Mouse (Mus musculus): ENCODE results near the gene S100a10. TPM values are rescaled to one million over a fixed set of nuclear protein-coding genes. Genes with fewer than 3 reads are reported as not detected.

S100a10 gene
- total RNA-seq, 2 experiments from 2014 or later: 66.3 to 71.8 TPM

DNA sequence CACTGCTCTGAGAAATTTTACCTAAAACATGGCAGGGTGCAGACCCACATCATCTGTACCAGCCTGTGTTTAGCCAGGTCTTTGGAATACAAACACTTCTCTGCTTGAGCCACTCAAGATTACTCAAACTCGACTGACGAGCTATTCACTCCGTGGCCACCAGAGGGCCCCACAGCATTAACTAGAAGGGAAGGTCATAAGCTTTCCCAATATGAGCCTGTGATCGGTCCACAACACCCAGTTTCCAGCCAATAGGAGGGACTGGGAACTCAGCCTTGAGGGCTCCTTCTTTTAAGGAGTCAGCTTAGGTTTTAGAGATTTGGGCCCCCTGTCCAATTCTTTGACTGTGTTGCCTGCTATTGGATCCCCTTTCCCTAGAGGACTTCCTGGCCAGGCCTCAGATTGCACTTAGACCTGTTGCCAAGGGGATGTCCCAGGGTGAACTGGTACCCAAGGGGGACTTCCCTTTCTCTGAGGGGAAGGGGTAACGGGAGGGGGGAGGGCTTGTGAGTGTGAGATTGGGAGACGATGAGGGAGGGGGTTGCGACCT is 7.7 kb upstream of the S100a10 start:
- peak; percentile 85 to 87 for DNase-seq (ENCODE audit: low spot score in 2 of 2)

GRCm38 (mm10) chr3:93547749-93548540 is 6.9 kb upstream of the S100a10 start:
- DNase-seq (ENCODE audit: low spot score in 2 of 2): no peak

DNA sequence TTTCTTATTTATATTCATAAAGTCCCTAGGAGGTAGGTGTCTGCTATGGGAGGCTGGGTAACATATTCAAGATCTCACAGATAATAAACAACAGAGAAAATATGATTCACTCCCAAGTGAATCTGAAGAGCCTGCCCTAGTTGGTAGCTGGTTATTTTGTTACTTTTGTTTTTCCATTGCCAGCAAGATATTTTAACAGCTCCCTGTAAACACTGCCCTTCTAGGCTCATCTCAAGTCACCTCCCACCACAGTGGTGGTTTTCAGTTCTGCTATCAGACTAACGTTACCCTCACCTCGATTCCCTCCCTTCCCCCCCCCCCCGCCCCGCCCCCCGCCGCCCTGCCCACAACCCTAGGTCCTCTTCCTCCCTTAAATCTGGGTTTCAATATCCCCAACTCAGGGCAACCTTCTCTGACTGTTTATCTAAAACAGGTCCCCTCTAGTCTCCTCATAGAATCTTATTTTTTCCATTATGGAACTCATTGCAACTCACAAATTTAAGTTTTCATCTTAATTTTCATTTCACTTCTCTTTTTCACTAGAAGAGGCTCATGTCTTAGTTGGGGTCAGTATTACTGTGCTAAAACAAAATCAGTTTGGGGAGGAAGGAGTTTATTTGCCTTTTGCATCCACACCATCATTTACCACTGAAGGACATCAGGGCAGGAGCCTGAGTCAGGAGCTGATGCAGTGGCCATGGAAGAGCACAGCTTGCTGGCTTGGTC is 6.2 kb upstream of the S100a10 start:
- DNase-seq (ENCODE audit: low spot score in 2 of 2): no peak

GRCm38 (mm10) chr3:93549986-93550385 is 4.9 kb upstream of the S100a10 start:
- no peak for DNase-seq (ENCODE audit: low spot score in 2 of 2)

DNA sequence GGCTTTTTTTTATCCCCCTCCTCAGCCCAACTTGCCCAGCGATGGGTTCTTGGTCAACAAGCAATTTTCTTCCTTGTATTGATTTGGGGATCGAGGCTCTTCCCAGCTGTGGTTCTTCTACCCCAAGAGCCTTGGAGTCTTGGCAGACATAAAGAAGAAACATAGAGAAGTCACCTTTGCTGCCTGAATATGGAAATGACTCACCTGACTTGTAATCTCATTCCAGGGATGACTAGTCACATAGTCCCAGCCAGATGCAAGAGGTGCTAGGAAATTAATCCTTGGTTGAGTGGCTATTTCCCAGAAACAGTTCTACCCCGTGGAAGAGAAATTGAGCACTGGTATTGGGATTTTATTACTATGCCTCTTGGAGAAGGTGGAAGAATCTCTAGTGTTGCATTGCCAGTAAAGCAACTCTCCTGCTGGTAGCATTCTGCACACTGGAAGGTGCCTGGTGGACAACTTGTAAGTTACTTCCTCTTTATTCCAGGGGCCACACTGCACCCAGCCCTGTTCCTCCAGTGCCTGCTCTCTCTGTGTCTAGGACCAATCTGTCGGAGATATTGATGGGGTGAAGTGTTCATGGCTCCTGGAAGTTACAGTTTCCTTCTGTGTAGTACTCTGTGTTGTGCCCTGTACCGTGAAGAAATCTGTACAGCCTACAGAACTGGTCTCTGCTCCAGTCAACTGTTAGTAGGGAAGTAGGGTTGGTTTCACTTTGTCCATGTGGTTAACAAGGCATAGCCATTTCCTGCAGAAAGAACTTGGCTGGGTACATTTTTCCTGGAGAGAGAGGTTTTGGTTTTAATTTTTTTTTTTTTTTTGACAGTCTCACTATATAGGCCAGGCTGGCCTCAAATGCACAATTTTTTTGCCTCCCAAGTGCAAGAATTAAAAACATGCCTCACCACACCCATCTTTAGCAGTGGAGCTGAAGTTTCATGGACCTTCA is 2.7 kb upstream of the S100a10 start:
- DNase-seq (ENCODE audit: low spot score in 2 of 2): no peak

DNA sequence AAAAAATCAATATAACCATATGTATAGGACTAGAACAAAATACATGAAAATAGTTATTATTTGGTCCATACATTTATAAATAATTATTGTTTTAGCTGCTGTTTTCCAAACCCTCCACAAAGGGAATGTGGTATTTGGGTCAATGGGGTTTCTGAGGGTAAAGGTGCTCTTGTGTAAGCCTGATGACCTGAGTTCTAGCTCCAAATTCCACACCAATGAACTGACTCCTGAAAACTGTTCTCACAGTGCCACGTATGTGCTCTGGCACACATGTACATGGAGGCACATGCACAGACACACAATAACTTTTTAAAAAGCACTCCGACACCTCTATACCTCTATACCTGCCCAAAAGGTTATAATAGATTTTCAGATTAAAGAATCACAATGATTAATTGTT is 1.6 kb upstream of the S100a10 start:
- no peak for DNase-seq (ENCODE audit: low spot score in 2 of 2)

DNA sequence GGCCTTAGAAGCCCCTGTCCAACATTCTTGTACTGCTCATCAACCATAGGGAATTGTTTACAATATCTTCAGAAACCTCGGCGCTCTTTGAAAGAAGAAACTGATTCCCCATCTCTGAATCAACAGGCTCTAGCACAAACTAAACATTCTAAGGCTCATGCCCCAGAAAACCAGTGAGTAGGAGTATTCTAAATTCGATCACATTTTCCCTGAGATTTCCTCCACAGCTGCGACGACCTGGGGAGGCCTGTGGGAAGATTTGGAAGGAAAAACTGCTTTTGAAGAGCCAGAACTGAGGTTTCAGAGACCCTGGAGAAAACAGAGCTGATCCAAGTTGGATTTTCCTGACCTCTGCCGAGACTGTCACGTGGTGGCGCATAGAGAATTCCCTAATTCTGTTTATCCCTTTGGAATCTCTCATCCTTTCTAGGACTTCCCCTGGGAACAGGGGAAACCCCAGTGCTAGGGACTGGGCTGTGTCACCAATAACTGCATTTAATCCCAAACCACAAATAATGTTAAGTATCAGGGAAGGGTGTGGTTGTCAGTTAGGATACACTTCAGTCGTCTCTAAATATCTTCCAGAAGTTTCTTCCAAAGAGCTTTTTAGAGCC is 1.0 kb upstream of the S100a10 start:
- DNase-seq (ENCODE audit: low spot score in 2 of 2): no peak

- DNase-seq (ENCODE audit: low spot score in 2 of 2): no peak
These were observed 400 bp upstream of the S100a10 start for GRCm38 (mm10) chr3:93554379-93554980.

DNA sequence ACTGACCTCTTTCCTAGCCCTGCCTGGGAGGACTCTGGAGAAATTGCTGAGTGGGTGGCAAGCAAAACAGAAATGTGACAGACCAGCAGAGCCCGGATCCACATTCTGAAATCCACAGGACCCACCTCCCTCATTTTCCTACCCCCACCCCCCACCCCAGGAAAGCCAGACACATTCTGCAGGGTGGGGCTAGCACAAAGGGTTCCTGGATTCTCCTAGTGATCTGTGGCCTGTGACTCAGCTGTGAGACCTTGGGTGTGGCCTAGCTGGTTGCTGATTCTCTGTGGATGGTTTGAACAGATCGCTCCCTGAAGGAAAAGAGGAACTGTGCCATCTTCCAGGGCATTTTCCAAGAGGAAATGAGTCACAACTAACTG is 986 bp downstream of the S100a10 start:
- no peak for DNase-seq (ENCODE audit: low spot score in 2 of 2)

DNA sequence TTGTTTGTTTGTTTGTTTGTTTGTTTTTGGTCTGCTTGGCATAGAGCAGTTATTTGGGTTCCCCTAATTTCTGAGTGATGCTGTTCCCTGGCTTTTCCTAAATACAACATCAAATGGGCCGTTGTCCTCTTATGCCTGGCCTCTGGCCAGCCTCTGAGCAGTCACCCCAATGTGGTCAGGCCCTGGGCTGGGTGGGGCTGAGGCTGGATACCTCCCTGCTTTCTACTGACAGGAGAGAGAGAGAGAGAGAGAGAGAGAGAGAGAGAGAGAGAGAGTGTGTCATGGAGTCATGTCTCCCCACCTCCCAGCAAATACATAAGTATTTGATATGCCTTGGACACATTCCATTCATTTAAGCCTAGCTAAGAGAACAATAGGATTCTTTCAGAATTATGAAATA is 1.7 kb downstream of the S100a10 start:
- DNase-seq (ENCODE audit: low spot score in 2 of 2): no peak

GRCm38 (mm10) chr3:93557471-93557870 is 2.6 kb downstream of the S100a10 start:
- no peak for DNase-seq (ENCODE audit: low spot score in 2 of 2)

GRCm38 (mm10) chr3:93559961-93560360 is 5.1 kb downstream of the S100a10 start:
- no peak for DNase-seq (ENCODE audit: low spot score in 2 of 2)

DNA sequence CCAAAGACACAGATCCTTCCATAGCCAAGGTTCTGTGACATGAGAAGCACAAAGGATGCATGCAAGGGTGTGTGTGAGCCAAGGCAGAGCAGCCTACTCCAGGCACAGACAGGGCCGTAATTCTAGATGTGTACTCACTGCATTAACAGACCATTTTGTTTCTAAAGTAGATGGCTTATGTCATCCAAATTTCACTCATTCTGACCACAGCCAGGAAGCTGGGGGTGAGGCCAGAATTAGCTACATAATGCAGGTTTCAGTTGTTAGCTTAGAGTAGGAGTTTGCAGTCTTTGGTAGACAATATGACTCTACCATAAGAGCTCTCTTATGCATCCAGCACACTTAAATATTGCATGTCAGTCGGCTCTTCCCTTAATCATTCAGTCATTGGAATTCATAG is 7.5 kb downstream of the S100a10 start:
- DNase-seq (ENCODE audit: low spot score in 2 of 2): no peak

- no peak for DNase-seq (ENCODE audit: low spot score in 2 of 2)
These were observed 8.3 kb downstream of the S100a10 start for GRCm38 (mm10) chr3:93563216-93563615.

DNA sequence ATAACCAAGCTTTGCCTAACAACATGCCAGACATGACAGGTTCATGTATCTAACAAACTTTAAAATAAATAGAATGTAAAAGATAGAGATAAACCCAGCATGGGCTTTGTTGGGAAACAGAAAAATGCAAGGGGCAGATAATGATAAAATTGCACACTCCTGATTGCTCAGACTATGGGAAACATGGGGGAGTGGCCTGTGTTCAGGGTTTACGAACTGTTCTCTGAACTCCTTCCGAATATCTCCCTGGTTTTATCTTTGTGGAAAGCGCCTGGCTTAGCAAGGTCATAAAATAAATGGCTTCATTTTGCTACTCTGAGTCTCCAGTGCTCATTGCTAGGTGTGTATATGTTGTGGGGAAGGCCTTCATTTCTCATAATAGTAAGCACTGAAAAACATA is 12.0 kb downstream of the S100a10 start:
- DNase-seq (ENCODE audit: low spot score in 2 of 2): no peak

DNA sequence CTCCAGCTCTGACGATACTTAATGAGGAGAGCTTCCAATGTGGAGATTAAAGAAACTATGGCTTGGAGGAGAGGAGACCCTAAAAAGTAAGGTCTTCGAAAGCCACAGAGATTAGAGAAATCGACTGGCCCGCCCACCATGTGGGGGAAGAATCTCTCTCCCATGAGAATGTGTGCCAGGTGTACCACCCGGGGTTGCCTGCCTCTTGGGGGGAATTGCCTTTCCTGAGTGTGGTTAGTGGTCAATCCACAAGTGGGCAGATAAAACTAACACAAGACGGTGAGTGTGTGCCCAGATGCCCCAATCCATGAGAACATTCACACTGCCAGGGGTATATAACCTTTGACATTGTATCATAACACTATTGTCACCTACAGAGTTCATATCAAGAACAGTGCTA is 12.8 kb downstream of the S100a10 start:
- DNase-seq (ENCODE audit: low spot score in 2 of 2): no peak

DNA sequence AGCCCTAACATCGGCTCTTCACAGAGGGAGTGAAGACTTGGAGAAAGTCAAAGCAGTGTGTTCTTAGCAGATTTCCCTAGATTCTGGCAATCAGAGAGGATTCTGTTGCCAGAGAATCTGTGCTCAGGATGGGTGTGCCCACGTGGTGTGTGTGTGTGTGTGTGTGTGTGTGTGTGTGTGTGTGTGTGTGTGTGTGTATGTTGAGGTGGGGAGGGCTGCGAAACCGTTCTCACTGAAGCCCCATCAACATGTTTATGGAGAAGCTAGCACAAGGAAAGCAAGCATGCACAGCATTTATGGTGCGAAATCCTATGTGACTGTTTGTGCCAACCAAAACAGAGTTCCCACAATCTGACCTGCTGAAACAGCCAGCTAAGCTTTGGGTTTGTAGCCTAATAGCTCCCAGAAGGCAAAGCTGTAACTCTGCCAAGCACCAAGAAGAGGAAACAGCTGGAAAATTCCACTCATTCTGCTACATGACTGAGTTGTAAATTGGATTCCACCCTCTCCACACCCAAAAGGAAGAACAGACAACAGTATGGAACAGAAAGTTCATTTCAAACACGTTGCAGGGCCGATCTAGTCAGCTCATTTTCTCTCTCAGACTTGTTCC is 13.7 kb downstream of the S100a10 start:
- peak; percentile 37 to 38 for DNase-seq (ENCODE audit: low spot score in 2 of 2)

DNA sequence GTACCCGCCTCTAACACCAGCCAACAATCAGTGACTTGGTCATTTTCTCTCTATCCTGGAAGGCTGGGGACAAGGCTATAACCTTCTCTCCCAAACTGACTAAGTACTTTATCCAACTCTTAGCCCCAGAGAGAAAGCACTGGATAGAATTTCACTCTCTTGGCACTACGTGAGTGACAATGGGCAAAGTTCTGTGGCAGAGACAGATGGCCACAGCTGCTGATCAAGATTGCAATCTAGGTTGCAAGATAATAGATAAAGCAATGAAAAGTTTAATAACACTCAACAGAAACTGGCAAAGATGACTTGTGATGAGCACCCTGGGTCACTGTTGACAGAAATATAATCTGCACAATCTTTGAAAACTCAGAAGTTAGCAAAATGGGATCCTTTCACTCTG is 14.2 kb downstream of the S100a10 start:
- no peak for DNase-seq (ENCODE audit: low spot score in 2 of 2)

GRCm38 (mm10) chr3:93572058-93572791 is 17.3 kb downstream of the S100a10 start:
- DNase-seq (ENCODE audit: low spot score in 2 of 2): no peak

Data from layer of hippocampus, postnatal 10 days (tissue).